Mouse (Mus musculus): ENCODE data around the gene 5430419D17Rik. TPM values are rescaled to one million over a fixed set of nuclear protein-coding genes. Genes with fewer than 3 reads are reported as not detected.

Gene 5430419D17Rik
- polyA plus RNA-seq, 1 experiment, result 0.30 TPM

- TF ChIP-seq POLR2A (IDR thresholded peaks at IDR 0.05; ENCODE audit: control insufficient read depth, low read depth, low read length) (no peak), CTCF (IDR thresholded peaks at IDR 0.05; ENCODE audit: control insufficient read depth, insufficient read depth, insufficient replicate concordance, low read depth, low read length) (no peak)
- H3K4me3 ChIP-seq (ENCODE audit: control insufficient read depth, low read depth, low read length), result no peak overlapping the region
- no peaks in the 10 kb centered on the region for H3K4me1 ChIP-seq (ENCODE audit: control insufficient read depth, insufficient read depth, low read length)
- H3K27me3 ChIP-seq (ENCODE audit: control insufficient read depth, insufficient read depth, low read length), result no peaks in the 10 kb centered on the region
- H3K27ac ChIP-seq (ENCODE audit: control insufficient read depth, insufficient read depth, low read depth, low read length), result no peak overlapping the region
- no peaks in the 10 kb centered on the region for H3K36me3 ChIP-seq (ENCODE audit: control insufficient read depth, insufficient read depth, low read length)
Observed at GRCm38 (mm10) chr7:131169099-131169498, 5.1 kb upstream of the 5430419D17Rik start.

- Histone ChIP-seq H3K27me3 (ENCODE audit: control insufficient read depth, insufficient read depth, low read length) (no peaks in the 10 kb centered on the region), H3K36me3 (ENCODE audit: control insufficient read depth, insufficient read depth, low read length) (no peaks in the 10 kb centered on the region), H3K4me3 (ENCODE audit: control insufficient read depth, low read depth, low read length) (no peak overlapping the region), H3K27ac (ENCODE audit: control insufficient read depth, insufficient read depth, low read depth, low read length) (no peak overlapping the region), H3K4me1 (ENCODE audit: control insufficient read depth, insufficient read depth, low read length) (peaks cover 9% of the 10 kb centered on the region)
- TF ChIP-seq POLR2A (IDR thresholded peaks at IDR 0.05; ENCODE audit: control insufficient read depth, low read depth, low read length), result no peak
- peak; percentile 89 for TF ChIP-seq CTCF (IDR thresholded peaks at IDR 0.05; ENCODE audit: control insufficient read depth, insufficient read depth, insufficient replicate concordance, low read depth, low read length)
Observed at GRCm38 (mm10) chr7:131182685-131183084, 8.5 kb downstream of the 5430419D17Rik start.

GRCm38 (mm10) chr7:131184339-131184738 is 10.1 kb downstream of the 5430419D17Rik start:
- H3K4me3 ChIP-seq (ENCODE audit: control insufficient read depth, low read depth, low read length), result no peak overlapping the region
- H3K36me3 ChIP-seq (ENCODE audit: control insufficient read depth, insufficient read depth, low read length), result no peaks in the 10 kb centered on the region
- no peak for TF ChIP-seq POLR2A (IDR thresholded peaks at IDR 0.05; ENCODE audit: control insufficient read depth, low read depth, low read length)
- TF ChIP-seq CTCF (IDR thresholded peaks at IDR 0.05; ENCODE audit: control insufficient read depth, insufficient read depth, insufficient replicate concordance, low read depth, low read length), result no peak
- no peaks in the 10 kb centered on the region for H3K27me3 ChIP-seq (ENCODE audit: control insufficient read depth, insufficient read depth, low read length)
- peaks cover 9% of the 10 kb centered on the region for H3K4me1 ChIP-seq (ENCODE audit: control insufficient read depth, insufficient read depth, low read length)
- no peak overlapping the region for H3K27ac ChIP-seq (ENCODE audit: control insufficient read depth, insufficient read depth, low read depth, low read length)

GRCm38 (mm10) chr7:131187047-131187446 is 12.8 kb downstream of the 5430419D17Rik start:
- TF ChIP-seq POLR2A (IDR thresholded peaks at IDR 0.05; ENCODE audit: control insufficient read depth, low read depth, low read length) (no peak), CTCF (IDR thresholded peaks at IDR 0.05; ENCODE audit: control insufficient read depth, insufficient read depth, insufficient replicate concordance, low read depth, low read length) (no peak)
- Histone ChIP-seq H3K36me3 (ENCODE audit: control insufficient read depth, insufficient read depth, low read length) (no peaks in the 10 kb centered on the region), H3K27me3 (ENCODE audit: control insufficient read depth, insufficient read depth, low read length) (no peaks in the 10 kb centered on the region), H3K4me1 (ENCODE audit: control insufficient read depth, insufficient read depth, low read length) (peaks cover 9% of the 10 kb centered on the region), H3K27ac (ENCODE audit: control insufficient read depth, insufficient read depth, low read depth, low read length) (no peak overlapping the region), H3K4me3 (ENCODE audit: control insufficient read depth, low read depth, low read length) (no peak overlapping the region)

GRCm38 (mm10) chr7:131187996-131188395 is 13.8 kb downstream of the 5430419D17Rik start:
- H3K27me3 ChIP-seq (ENCODE audit: control insufficient read depth, insufficient read depth, low read length), result no peaks in the 10 kb centered on the region
- TF ChIP-seq CTCF (IDR thresholded peaks at IDR 0.05; ENCODE audit: control insufficient read depth, insufficient read depth, insufficient replicate concordance, low read depth, low read length) (no peak), POLR2A (IDR thresholded peaks at IDR 0.05; ENCODE audit: control insufficient read depth, low read depth, low read length) (no peak)
- H3K27ac ChIP-seq (ENCODE audit: control insufficient read depth, insufficient read depth, low read depth, low read length), result no peak overlapping the region
- no peak overlapping the region for H3K4me3 ChIP-seq (ENCODE audit: control insufficient read depth, low read depth, low read length)
- peaks cover 3% of the 10 kb centered on the region; the same call in 1 of the 2 replicates for H3K4me1 ChIP-seq (ENCODE audit: control insufficient read depth, insufficient read depth, low read length)
- H3K36me3 ChIP-seq (ENCODE audit: control insufficient read depth, insufficient read depth, low read length), result no peaks in the 10 kb centered on the region

- H3K4me3 ChIP-seq (ENCODE audit: control insufficient read depth, low read depth, low read length), result no peak overlapping the region
- TF ChIP-seq CTCF (IDR thresholded peaks at IDR 0.05; ENCODE audit: control insufficient read depth, insufficient read depth, insufficient replicate concordance, low read depth, low read length), result no peak
- no peak for TF ChIP-seq POLR2A (IDR thresholded peaks at IDR 0.05; ENCODE audit: control insufficient read depth, low read depth, low read length)
- no peaks in the 10 kb centered on the region for H3K27me3 ChIP-seq (ENCODE audit: control insufficient read depth, insufficient read depth, low read length)
- H3K36me3 ChIP-seq (ENCODE audit: control insufficient read depth, insufficient read depth, low read length), result no peaks in the 10 kb centered on the region
- no peak overlapping the region for H3K27ac ChIP-seq (ENCODE audit: control insufficient read depth, insufficient read depth, low read depth, low read length)
- H3K4me1 ChIP-seq (ENCODE audit: control insufficient read depth, insufficient read depth, low read length), result no peaks in the 10 kb centered on the region
Observed at GRCm38 (mm10) chr7:131223086-131223485, 48.9 kb downstream of the 5430419D17Rik start.

GRCm38 (mm10) chr7:131236091-131236490 is 61.9 kb downstream of the 5430419D17Rik start:
- Histone ChIP-seq H3K27ac (ENCODE audit: control insufficient read depth, insufficient read depth, low read depth, low read length) (no peak overlapping the region), H3K27me3 (ENCODE audit: control insufficient read depth, insufficient read depth, low read length) (no peaks in the 10 kb centered on the region), H3K36me3 (ENCODE audit: control insufficient read depth, insufficient read depth, low read length) (no peaks in the 10 kb centered on the region), H3K4me1 (ENCODE audit: control insufficient read depth, insufficient read depth, low read length) (no peaks in the 10 kb centered on the region), H3K4me3 (ENCODE audit: control insufficient read depth, low read depth, low read length) (no peak overlapping the region)
- TF ChIP-seq CTCF (IDR thresholded peaks at IDR 0.05; ENCODE audit: control insufficient read depth, insufficient read depth, insufficient replicate concordance, low read depth, low read length) (no peak), POLR2A (IDR thresholded peaks at IDR 0.05; ENCODE audit: control insufficient read depth, low read depth, low read length) (no peak)

- Histone ChIP-seq H3K4me3 (ENCODE audit: control insufficient read depth, low read depth, low read length) (no peak overlapping the region), H3K36me3 (ENCODE audit: control insufficient read depth, insufficient read depth, low read length) (no peaks in the 10 kb centered on the region), H3K27me3 (ENCODE audit: control insufficient read depth, insufficient read depth, low read length) (no peaks in the 10 kb centered on the region), H3K4me1 (ENCODE audit: control insufficient read depth, insufficient read depth, low read length) (no peaks in the 10 kb centered on the region), H3K27ac (ENCODE audit: control insufficient read depth, insufficient read depth, low read depth, low read length) (no peak overlapping the region)
- TF ChIP-seq CTCF (IDR thresholded peaks at IDR 0.05; ENCODE audit: control insufficient read depth, insufficient read depth, insufficient replicate concordance, low read depth, low read length) (no peak), POLR2A (IDR thresholded peaks at IDR 0.05; ENCODE audit: control insufficient read depth, low read depth, low read length) (no peak)
Observed at GRCm38 (mm10) chr7:131244993-131245392, 70.8 kb downstream of the 5430419D17Rik start.

All from testis, adult 2 months (tissue).